Mouse (Mus musculus): ENCODE measurements at regions not wholly inside any gene's neighbourhood (a gene's known extent, or its start where the extent isn't known, plus 50 kb on each side); places are given as distances from the start of the nearest gene placed in this dataset.

GRCm38 (mm10) chr7:70752802-70753218 is 386.3 kb upstream of the Nr2f2 start:
- TF ChIP-seq ZNF384 (IDR thresholded peaks at IDR 0.05; ENCODE audit: low read depth, low read length) (no peak), CHD2 (IDR thresholded peaks at IDR 0.05; ENCODE audit: low read depth, low read length) (no peak)
